Mouse (Mus musculus) thymus, adult 2 months (tissue): ENCODE data around the gene Plac9b. TPM values are rescaled to one million over a fixed set of nuclear protein-coding genes. Genes with fewer than 3 reads are reported as not detected.
"Not testable (repeated sequence)": the region's sequence is repeated elsewhere in the genome, so short reads cannot be mapped to it uniquely, and the experiment has no call there.

ENCODE experiments used
- DNase-seq: peaks from one replicate; pipeline ENCODE4 v3.0.0; 2021
- H3K27ac ChIP-seq: fragments of 200-500 bp; 2 replicates; pipeline ENCODE4 v1.5.1; 2012; ENCODE audit warnings: low read length, control low read depth; ENCODE audit not compliant: control insufficient read depth, insufficient read depth
- H3K27me3 ChIP-seq: fragments of 200-500 bp; 2 replicates; pipeline ENCODE4 v1.6.1; 2012; ENCODE audit warnings: mild to moderate bottlenecking, low read length, moderate library complexity, mixed read lengths; ENCODE audit not compliant: control insufficient read depth, insufficient read depth
- H3K36me3 ChIP-seq: fragments of 200-500 bp; 2 replicates; pipeline ENCODE4 v1.6.1; 2012; ENCODE audit warnings: mild to moderate bottlenecking, low read length, moderate library complexity; ENCODE audit not compliant: control insufficient read depth, insufficient read depth
- H3K4me1 ChIP-seq: fragments of 200-500 bp; replicated peaks from 2 replicates; pipeline ENCODE4 v1.6.1; 2012; ENCODE audit warnings: low read length; ENCODE audit not compliant: control insufficient read depth, insufficient read depth
- H3K4me3 ChIP-seq: fragments of 200-500 bp; 2 replicates; pipeline ENCODE4 v1.5.1; 2012; ENCODE audit warnings: mild to moderate bottlenecking, low read length, control low read depth, moderate library complexity; ENCODE audit not compliant: control insufficient read depth, insufficient read depth
- WGBS: fragments of 180-500 bp; shearing (Covaris S2); methylation state at CpG from one replicate; pipeline ENCODE4 v1.1.7; 2018; 5-methylcytosine and 5-hydroxymethylcytosine counted together
- polyA plus RNA-seq: library from polyadenylated mRNA; depleted of rRNA; stranded (reverse); fragments of >200 nt; gene quantifications from 2 replicates; pipeline ENCODE4 v1.2.3, GENCODE M21; 2012; rRNA removed

Gene Plac9b
- polyA plus RNA-seq: 4.3 and 12.3 TPM in 2 replicates

DNA sequence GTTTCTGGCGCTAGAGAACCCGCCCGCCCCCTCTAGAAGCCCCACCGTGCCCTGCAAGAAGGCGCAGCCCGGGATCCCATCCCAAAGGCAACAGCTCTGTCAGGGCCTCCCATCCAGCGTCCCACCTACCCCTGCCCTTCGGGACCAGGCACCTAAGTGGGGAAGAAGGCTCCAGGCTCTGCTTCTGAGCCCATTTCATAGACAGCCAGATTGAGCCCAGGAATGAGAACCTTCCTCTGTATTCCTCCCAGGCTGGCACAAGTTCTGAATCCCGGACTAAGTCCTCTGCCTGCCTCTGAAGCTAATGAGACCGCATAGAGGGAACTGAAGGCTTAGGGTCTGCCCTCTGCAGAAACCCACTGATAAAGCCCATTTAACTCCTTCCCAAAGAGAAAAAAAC lies at the start of gene Plac9b:
Gene Plac9b, minus strand, starts transcription at position 101 of the 400 bp plus-strand sequence.
- DNase-seq, H3K36me3 ChIP-seq, H3K27me3 ChIP-seq, H3K4me1 ChIP-seq, H3K4me3 ChIP-seq, H3K27ac ChIP-seq: not testable (repeated sequence)
- WGBS: no CpG with 5 or more reads among the region's 10 CpGs

DNA sequence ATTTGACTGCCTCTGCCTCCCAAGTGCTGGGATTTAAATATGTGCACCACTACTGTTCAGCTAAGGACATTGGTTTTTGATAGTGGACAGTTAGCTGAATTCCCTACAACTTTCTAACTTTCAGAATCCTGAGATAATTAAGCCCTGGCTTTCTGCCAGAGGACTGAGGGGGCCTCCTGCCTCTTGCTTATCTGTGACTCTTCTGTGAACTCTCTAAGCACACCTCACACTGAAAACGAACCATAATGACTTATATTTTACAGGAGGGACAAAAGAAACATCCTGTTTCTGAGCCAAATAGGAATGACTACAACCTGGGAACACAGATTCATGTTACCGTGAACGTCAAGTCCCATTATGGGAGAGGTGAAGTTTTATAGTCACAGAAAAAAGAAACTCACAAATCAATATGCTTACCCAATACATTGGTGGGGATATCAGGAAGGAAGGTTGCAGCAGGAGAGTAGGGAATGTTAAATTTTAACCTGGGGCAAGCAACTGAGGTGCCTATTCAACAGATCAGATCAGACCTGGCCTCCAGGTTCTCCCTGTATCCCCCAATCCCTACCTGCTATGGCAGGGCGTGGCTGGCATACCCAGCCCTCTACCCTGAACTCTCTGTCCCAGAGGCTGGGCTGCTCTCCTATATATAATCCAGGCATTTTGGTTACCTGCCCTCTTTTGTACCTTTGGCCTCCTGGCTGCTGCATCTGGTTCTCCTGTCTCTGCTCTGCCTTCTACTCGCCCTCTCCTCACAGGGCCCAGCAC lies 34.1 kb upstream of the Plac9b start:
- WGBS: no CpG with 5 or more reads among the region's 5 CpGs
- H3K4me3 ChIP-seq, H3K27ac ChIP-seq, DNase-seq, H3K27me3 ChIP-seq, H3K4me1 ChIP-seq, H3K36me3 ChIP-seq: not testable (repeated sequence)

DNA sequence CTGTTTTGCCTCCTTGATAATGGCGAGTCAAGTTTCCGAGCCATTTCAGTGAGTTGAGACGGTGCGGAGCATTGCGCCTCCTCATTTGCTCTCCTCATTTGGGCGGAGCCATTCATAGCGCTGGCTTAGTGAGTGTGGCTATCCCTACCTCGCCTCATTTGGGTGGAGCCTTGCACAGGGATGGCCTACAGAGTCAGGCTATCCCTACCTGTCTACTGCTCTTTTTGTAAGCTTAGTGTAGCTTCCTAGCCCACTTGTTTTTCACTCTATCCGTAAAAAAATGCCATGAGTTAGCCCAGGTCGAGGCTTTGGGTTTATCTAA lies 24.6 kb upstream of the Plac9b start, which contains the start of gene Tmem254b:
Gene Tmem254b, minus strand, starts transcription at position 116 of the 322 bp plus-strand sequence.
- H3K36me3 ChIP-seq, H3K27ac ChIP-seq, H3K4me1 ChIP-seq, H3K27me3 ChIP-seq, DNase-seq, H3K4me3 ChIP-seq: not testable (repeated sequence)
- WGBS: no CpG with 5 or more reads among the region's 10 CpGs

DNA sequence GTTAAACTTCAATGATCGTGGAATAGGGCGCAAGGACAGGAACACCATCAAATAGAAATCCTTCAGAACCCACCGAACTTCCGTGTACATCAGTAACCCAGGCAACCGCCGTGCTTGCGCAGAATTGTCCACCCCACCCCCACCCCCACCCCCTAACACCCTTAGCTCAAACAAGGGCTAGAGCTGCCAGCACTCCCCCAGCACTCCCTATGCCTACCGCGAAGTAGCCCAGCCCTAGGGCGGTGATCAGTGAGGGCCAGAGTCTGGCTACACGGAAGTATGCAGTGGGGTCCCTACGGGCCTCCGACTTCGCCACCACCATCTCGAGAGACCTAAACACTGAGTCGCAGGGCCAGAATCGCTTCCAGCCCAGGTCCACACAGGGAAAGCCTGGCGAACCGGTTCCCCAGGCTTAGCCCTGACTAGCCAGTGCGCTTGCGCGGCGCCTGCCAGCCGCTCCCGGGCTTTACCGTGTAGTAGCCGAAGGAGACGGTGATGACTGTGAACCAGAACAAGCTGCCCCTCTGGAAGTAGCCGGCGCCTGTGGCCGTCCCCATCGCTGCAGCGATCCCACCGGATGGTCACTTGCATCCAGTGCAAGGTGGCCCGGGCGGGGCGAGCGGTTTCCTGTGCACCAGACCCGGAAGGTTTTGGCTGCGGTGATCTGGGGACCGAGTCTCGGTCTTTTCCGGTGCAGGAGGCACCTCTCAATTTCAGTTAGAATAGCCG lies 24.1 kb upstream of the Plac9b start:
- not testable (repeated sequence) for H3K27me3 ChIP-seq, H3K27ac ChIP-seq, DNase-seq, H3K36me3 ChIP-seq, H3K4me1 ChIP-seq, H3K4me3 ChIP-seq
- no CpG with 5 or more reads among the region's 44 CpGs for whole genome bisulfite sequencing

DNA sequence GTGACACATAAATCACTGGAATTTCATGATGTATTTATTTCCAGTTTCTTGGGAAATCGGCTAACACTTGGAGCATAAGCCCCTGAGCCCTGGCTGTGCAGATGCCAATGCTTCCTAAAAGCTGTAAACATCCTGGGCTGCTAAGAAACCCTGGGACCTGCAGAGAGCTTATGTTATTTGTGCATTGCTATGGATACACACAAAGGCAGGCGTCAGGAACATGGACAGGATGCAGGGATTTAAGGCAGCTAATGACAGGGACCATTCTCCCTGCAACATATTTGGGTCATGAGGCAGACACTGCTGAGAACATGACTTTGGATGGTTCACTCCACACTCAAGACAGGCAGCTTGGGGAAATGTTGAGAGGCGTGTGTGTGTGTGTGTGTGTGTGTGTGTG lies 15.6 kb upstream of the Plac9b start:
- not testable (repeated sequence) for H3K27ac ChIP-seq, DNase-seq, H3K36me3 ChIP-seq, H3K4me3 ChIP-seq, H3K27me3 ChIP-seq, H3K4me1 ChIP-seq
- WGBS: no CpG with 5 or more reads among the region's 3 CpGs

DNA sequence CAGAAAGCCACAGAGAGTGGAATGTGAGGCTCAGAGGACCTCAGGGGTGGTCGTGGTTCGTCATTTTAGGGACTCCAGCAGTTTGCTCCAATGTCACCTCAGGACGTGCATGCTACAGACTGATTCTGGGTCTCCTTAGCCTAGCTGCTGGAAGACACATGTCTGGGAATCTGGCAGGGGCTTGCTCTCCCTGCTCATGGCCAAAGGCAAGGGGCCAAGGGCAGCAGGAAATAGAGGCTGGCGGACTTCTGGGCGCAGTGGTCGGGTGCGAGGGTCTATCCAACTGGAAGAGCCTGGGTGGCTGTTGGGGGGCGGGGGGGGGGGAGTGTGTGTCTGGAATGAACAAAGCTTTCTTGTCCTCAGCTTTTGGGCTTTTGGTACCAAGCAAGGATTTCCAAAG lies 6.1 kb upstream of the Plac9b start:
- WGBS: no CpG with 5 or more reads among the region's 8 CpGs
- not testable (repeated sequence) for H3K27ac ChIP-seq, DNase-seq, H3K4me1 ChIP-seq, H3K4me3 ChIP-seq, H3K36me3 ChIP-seq, H3K27me3 ChIP-seq

DNA sequence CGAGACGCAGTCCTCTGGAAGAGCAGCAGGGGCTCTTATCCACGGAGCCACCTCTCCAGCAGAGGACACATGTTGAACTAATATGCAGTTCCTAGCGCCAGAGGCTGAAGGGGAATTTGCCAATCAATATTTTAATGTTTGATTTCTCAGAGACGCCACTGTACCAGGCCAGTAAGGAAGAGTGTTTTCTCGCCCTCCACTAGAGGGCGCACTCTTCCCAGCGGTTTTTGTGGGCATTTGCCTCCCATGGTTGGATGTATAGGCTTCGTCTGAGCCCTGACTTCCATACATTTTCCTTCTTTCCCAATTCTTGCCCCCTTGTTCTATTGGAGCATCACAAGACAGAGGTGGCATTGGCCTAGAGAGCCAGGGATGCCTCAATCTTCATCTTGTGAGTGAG lies 4.4 kb upstream of the Plac9b start:
- H3K27me3 ChIP-seq, H3K4me1 ChIP-seq, DNase-seq, H3K36me3 ChIP-seq, H3K27ac ChIP-seq, H3K4me3 ChIP-seq: not testable (repeated sequence)
- WGBS: no CpG with 5 or more reads among the region's 9 CpGs

DNA sequence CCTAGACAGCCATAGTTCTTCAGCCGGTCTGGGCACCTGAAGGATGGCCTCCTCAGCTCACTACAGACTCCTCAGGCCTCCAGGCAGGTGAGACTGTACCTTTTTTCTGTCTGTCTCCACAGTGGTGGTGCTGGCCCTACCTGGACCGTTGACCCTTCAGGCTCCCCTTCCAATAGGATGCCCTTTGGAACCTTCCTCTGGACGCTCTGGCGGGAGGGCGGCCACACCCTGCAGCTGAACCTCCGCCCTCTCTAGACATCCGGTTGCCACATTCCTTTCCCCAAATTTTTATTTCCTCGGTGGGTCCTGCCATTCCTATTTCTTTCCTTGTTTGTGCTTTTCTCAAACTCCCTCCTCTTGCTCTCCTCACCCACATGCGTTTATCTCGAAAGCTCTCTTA lies 620 bp downstream of the Plac9b start:
- no CpG with 5 or more reads among the region's 10 CpGs for WGBS
- not testable (repeated sequence) for H3K4me1 ChIP-seq

DNA sequence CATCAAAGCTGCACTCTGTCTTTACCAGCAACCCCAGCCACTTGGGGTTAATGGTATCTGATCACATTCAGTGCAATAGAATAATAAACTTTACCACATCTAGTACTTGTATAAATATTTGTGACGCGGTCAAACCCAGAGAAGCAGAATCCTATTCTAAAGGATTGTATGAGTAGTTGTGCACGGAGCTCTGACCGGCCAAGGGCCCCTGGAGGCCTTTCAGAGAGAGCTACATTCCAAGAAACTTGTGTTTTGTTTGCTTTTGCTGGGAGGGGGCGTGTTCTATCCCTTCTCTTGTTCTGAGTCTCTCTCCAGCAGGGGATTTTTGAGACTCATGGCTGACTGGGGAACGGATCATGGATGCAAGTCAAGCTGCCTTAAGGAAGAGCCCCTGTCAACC lies 7.3 kb downstream of the Plac9b start:
- H3K27ac ChIP-seq, H3K4me1 ChIP-seq, DNase-seq, H3K36me3 ChIP-seq, H3K27me3 ChIP-seq, H3K4me3 ChIP-seq: not testable (repeated sequence)
- WGBS: no CpG with 5 or more reads among the region's 6 CpGs

More for the DNA sequence above, 620 bp downstream of the Plac9b start:
- H3K27ac ChIP-seq, H3K4me3 ChIP-seq, DNase-seq, H3K36me3 ChIP-seq, H3K27me3 ChIP-seq: not testable (repeated sequence)

DNA sequence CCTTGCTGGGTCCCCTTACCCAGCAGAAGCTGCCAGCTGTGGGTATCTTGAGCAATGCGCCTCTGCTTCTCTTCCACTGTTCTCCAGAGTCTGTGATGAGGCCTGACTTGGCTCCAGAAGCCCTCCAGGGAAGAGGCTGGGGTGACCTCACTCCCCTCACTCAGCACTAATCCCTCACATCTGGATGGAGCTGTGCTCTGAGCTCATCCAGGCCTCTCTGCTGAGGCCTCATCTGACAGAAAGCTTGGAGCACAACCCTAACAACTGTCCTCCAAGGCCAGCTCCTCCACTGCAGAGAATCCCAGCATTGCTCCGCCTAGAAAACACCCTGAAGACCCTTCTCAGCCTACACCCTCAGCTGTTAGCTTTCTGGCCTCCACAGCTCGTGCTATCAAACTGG lies 8.3 kb downstream of the Plac9b start:
- not testable (repeated sequence) for H3K4me1 ChIP-seq, H3K27ac ChIP-seq, DNase-seq, H3K4me3 ChIP-seq, H3K36me3 ChIP-seq, H3K27me3 ChIP-seq
- WGBS: no CpG with 5 or more reads among the region's 3 CpGs

DNA sequence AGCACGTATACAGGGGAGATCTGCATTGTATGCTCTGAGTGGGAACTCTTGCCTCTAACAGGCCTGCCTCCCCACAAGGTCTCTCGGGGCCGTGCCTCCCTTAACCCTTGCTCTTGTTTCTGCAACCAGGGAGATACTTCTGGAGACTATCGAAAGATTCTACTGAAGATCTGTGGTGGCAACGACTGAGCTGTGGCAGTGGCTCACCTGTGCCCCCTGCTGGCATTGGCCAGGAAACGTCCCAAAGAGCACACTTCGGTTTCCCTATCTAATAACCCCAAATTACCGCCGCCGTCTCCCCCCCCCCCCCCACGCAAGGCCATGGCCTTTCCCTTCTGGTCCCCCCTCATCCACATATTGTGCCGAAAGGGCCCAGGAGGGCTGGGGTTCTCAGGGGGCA lies 17.0 kb downstream of the Plac9b start:
- no CpG with 5 or more reads among the region's 12 CpGs for WGBS
- H3K27ac ChIP-seq, DNase-seq, H3K4me3 ChIP-seq, H3K27me3 ChIP-seq, H3K4me1 ChIP-seq, H3K36me3 ChIP-seq: not testable (repeated sequence)
